Mouse (Mus musculus) spleen, adult 12 weeks (tissue): ENCODE measurements around the gene Cracr2b.

ENCODE experiments used
- DNase-seq: peaks from one replicate; pipeline ENCODE4 v3.0.0; 2022; ENCODE audit warnings: low spot score

Gene Cracr2b

GRCm38 (mm10) chr7:141460391-141461113, at the start of gene Cracr2b:
Cracr2b (plus strand) TSS chr7:141461094.
- DNase-seq = no peak

DNA sequence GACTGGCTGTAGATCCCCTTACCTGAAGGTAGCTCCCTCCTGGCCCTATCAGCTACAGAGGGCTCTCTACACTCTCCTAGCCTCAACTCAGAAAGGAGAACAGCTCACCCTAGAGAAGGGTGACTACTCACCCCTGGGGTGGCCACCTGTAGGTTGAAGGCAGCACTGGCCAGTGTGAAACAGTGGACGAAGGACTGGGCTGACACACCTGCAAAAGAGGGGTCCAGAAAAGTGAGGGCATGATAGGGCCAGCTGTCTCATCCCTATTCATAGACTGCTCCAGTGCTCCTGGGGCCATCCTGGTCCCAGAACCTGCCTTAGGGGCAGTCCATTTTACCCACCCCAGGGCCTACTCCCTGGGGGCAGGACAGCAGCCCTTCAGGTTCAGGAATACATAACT, 49.2 kb upstream of the Cracr2b start:
- DNase-seq = no peak

DNA sequence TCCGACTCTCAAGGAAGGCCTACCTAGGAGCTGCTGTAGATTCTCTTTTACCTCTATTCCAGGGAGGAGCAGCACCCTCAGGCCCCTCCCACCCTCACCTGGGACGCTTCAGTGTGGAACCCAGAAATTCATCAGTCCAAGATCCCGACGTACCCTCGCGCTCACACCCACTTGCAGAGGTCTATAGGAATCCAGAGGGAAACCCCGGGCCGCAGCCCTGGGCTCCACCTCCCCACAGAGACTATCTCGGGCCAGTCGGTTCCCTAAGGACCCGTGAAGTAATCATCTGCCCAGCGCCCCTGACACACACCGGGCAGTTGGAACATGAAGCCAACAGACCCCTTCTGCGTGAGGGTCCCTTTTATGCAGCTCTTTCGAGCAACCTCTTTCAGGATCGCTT, 47.6 kb upstream of the Cracr2b start:
- no peak for DNase-seq

DNA sequence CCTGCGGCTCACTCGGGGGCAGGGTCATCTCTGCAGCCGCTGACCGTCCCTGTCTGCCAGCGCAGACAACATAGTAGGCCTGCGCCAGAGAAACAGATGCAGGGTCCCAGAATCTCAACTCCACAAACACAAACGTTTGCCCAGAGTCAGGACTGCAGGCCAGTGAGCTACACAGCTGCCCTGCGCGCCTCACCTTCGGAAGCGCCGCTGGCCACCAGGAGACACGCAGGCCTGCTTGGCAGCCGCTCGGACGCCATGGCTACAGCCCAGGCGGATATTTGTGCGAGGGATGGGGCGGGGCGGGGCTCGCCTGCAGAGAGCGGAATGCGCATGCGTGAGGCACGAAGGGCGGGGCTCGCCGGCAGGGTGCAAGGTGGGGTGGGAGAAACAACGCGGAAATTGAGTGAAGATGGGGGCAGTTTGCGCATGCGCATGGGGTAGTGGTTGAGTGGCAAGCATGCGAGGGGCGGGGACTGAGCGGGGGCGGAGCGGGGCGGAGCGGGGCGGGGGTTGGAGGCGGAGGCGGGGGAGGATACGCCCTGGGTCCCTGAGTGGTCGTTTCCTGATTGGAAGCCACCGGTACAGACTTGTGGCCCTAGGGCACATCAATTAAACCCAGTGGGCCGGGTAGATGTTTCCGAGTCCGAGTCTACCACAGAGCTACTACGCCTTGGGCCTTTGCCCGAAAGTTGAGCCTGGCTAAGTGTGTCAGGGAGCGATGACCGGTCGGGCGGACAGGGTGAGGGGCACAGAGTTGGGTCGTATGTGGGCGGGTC, 46.9 kb upstream of the Cracr2b start, which contains the start of gene Gatd1:
TSS of gene Gatd1 (minus strand) at position 328 of the 776 bp plus-strand sequence.
- peak; percentile 99 for DNase-seq

- DNase-seq = no peak
Measured at GRCm38 (mm10) chr7:141416144-141416841, 44.6 kb upstream of the Cracr2b start.

DNA sequence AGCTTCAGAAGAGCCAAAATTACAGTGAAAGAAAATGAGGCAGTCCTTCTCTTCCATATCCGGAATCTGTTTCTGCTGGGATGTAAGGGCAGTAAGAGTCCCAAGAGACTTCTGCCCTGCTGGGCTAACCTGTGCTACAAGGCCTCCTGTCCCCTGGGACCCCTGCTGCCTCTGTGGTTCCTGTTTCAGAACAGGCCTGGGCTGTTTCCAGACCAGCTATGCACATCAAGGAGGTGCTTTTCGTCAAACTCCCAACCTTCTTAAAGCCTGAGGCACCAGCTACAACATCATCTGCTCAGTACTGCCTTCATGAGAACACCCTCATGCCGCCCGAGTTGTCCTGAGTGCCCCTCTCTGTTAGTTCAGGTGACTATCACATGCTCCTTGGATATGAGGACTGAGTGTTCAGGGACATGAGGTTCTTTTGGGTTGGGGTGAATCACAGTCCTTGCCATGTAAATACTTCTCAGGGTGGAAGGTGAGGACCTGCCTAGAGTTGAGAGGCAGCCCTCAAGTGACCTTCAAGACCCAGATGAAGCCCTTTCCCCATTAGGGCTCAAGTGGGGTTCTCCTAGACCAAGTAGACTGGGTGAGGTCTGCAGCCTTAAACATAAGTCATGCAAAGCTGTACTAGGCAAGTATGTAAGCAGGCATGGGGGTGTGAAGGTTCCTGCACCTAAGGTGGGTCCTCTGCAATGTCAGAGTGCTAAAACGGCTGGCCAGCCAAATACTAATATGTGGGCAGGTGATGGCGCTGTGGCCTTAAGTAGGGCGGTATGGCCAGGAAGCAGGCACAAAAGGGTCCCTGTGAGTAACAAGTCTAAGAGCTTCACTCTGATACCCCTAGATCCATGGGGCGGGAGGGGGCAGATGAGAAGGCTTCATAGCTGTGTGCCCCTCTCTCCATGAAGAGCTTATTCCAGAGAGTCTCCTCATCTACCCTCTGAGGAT, 42.9 kb upstream of the Cracr2b start:
- no peak for DNase-seq

- no peak for DNase-seq
Measured at GRCm38 (mm10) chr7:141418970-141419369, 41.9 kb upstream of the Cracr2b start.

DNA sequence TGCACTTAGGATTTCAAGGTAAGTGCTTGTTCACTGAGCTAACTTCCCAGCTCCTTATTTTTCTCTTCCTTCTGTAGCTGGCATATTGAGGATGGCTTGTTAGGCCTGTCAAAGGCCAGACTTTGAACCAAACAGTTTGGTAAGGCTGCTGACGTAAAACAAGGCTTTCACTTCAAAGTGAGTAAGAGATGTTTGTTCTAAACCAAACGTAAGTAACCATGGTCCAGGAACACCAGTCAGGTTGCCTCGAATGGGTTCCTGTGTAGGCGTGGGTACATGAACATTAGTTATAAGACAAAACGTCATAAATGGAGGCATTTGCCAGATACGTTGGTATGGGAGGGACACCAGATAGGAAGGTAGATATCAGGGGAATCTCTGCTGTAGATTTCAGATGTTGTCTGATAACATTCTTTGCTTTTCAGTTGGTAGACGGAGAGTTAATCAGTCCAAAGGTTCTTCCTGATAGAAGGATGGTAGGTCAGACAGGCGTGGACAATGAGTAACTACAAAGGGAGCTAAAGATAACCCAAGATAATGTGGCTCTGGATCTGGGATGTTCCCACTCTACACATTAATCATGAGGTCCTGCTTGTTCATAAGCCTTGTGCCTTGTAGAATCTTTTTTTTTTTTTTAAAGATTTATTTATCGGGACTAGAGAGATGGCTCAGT, 40.7 kb upstream of the Cracr2b start:
- no peak for DNase-seq

GRCm38 (mm10) chr7:141423811-141424210, 37.1 kb upstream of the Cracr2b start:
- DNase-seq = no peak

- DNase-seq = no peak
Measured at GRCm38 (mm10) chr7:141426948-141427730, 33.8 kb upstream of the Cracr2b start.

- DNase-seq = no peak
Measured at GRCm38 (mm10) chr7:141428701-141429100, 32.2 kb upstream of the Cracr2b start.

- no peak for DNase-seq
Measured at GRCm38 (mm10) chr7:141429310-141429709, 31.6 kb upstream of the Cracr2b start, which contains the start of gene Cend1. Cend1 (minus strand) TSS chr7:141429491.

DNA sequence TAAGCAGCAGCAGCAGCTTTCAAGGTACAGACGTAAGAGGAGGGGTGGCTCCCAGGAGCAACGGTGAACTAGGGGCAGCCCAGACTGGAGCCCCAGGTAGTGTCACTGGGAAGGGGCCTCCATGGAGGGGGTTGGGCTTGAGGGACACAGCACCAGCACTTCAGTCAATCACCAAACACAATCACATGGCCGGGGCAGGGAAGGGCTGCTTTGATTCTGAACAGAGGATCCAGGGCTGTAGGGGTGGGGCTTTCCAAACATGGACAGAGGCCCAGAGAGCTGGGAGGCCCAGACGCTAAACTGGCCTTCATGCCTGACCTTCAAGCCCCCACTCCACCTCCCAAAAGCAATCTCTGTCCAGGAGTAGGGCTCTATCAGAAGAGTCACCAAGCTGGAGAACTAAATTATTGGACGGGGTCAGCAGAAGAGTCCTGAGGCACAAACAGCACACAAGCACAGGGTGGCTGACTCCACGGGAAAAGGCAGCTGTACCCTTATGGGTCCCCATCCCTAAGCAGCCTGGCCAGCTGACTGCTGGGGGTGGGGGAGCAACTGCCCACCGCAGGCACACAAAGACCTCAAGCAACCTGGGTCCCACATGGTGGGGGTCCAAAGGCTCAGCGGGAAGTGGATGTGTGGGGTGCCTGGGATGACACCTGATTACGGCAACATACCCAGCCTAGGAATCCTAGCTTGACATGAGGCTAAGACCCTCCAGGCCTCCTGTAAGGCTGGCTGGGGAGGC, 30.9 kb upstream of the Cracr2b start:
- no peak for DNase-seq

DNA sequence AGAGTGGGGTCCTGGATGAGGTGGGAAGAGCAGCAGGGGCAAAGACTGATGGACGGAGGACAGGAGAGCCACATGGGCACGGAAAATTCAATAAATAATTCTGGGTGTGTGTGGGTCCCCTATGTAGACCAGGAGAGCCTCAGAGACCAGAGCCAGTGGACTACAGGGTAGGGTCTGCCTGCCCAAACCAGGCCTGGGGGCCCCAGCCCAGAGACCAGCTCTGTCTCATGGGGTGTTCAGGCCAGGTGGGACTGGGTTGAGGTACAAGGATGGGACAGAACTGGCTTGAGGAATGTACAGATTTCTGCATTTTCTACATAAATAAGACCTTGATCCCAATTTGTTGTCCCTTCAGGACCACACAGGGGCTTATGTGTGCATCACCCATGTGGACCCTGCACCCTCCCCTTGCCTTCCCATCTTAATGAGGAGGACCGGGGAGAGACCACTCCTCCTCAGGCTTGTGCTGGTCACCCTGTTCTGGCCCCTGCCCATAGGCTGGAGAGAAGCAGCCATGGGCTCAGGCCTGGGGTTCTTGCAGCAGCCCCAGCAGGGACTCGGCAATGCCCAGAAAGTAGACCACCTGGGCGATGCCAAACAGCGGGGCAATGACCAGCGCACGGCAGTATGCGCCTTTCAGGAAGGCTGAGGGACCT, 30.2 kb upstream of the Cracr2b start:
- DNase-seq = no peak

DNA sequence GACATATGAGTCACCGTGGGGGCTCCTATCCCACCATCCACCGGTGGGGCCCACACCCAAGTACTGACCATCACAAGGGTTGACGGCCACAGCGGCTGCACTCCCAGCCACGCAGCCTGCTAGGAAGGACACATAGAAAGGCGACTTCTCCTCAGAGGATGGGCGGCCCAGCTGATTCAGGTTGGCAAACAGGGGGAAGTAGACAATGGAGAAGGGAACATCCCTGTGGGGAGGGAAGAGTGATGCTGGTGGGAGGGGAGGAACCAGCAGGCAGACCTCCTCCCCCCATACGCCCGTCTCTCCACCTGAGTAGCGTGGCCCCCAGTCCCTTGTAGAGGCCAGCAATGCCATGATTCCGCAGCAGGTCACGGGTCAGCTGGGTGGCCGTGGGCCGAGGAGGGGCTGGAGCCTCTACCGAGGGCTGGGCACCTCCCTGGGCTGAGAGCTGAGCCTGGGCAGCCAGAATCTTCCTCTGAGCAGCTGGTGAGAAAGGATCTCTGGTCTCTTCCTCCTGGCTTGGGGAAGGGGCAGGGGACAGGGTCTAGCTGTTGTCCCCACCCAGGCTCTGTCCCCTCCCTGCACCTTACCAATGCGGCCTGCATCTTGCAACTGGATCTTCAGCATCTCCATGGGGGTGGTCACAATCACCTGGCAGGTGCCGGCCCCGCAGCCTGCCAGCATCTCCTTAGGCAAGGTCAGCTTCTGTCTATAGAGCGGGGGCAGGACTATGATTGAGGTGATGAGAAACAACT, 29.3 kb upstream of the Cracr2b start:
- no peak for DNase-seq

GRCm38 (mm10) chr7:141432186-141432611, 28.7 kb upstream of the Cracr2b start:
- DNase-seq = no peak

GRCm38 (mm10) chr7:141432741-141433516, 28.0 kb upstream of the Cracr2b start:
- no peak for DNase-seq
